Mouse (Mus musculus): ENCODE measurements around the gene Syngap1. TPM values are rescaled to one million over a fixed set of nuclear protein-coding genes. Genes with fewer than 3 reads are reported as not detected.

Syngap1 gene
- polyA plus RNA-seq, 1 experiment from 2014 or later: 0.21 TPM

- H3K27me3 ChIP-seq: no peaks in the 10 kb centered on the region
- H3K27ac ChIP-seq (replicated peaks): no peak overlapping the region
- peak overlapping the region; percentile 53 for H3K4me2 ChIP-seq
- peaks cover 20% of the 10 kb centered on the region for H3K4me1 ChIP-seq (replicated peaks)
- peak overlapping the region; percentile 21; the same call in 1 of the 2 replicates for H3K4me3 ChIP-seq (replicated peaks)
- H3K36me3 ChIP-seq (replicated peaks): no peaks in the 10 kb centered on the region
- no peaks in the 10 kb centered on the region for H3K9me3 ChIP-seq (replicated peaks)
- no peak overlapping the region for H3K9ac ChIP-seq
- WGBS (ENCODE audit: insufficient replicate concordance): 16% methylated on average over 14 of the region's 14 CpGs
- peak; percentile 62 for ATAC-seq (ENCODE audit: insufficient read depth)
These were observed 71.1 kb downstream of the Syngap1 start for GRCm38 (mm10) chr17:27011998-27012672.

- H3K9me3 ChIP-seq (replicated peaks): no peaks in the 10 kb centered on the region
- peak overlapping the region; percentile 53 for H3K4me2 ChIP-seq
- ATAC-seq (ENCODE audit: insufficient read depth): peak; percentile 42
- H3K27ac ChIP-seq (replicated peaks): no peak overlapping the region
- peaks cover 25% of the 10 kb centered on the region for H3K4me1 ChIP-seq (replicated peaks)
- 26% methylated on average over 6 of the region's 6 CpGs for WGBS (ENCODE audit: insufficient replicate concordance)
- H3K36me3 ChIP-seq (replicated peaks): no peaks in the 10 kb centered on the region
- H3K27me3 ChIP-seq: no peaks in the 10 kb centered on the region
- H3K9ac ChIP-seq: no peak overlapping the region
- no peak overlapping the region for H3K4me3 ChIP-seq (replicated peaks)
These were observed 71.9 kb downstream of the Syngap1 start for GRCm38 (mm10) chr17:27012909-27013308.

- Histone ChIP-seq H3K27me3 (no peaks in the 10 kb centered on the region), H3K4me1 (replicated peaks) (peaks cover 21% of the 10 kb centered on the region), H3K9ac (peak overlapping the region; percentile 60), H3K4me3 (replicated peaks) (peak overlapping the region; percentile 66), H3K27ac (replicated peaks) (0 out of 2 replicates have a peak overlapping the region, but pooled peaks have one; percentile 4), H3K4me2 (peak overlapping the region; percentile 81), H3K36me3 (replicated peaks) (peaks cover 32% of the 10 kb centered on the region), H3K9me3 (replicated peaks) (no peaks in the 10 kb centered on the region)
- peak; percentile 44 for ATAC-seq (ENCODE audit: insufficient read depth)
- WGBS (ENCODE audit: insufficient replicate concordance): 8% methylated on average over 34 of the region's 34 CpGs
These were observed 76.8 kb downstream of the Syngap1 start for GRCm38 (mm10) chr17:27017564-27018499.

- peaks cover 15% of the 10 kb centered on the region for H3K4me1 ChIP-seq (replicated peaks)
- ATAC-seq (ENCODE audit: insufficient read depth): no peak; the same call in 1 of the 2 replicates
- H3K9me3 ChIP-seq (replicated peaks): no peaks in the 10 kb centered on the region
- H3K36me3 ChIP-seq (replicated peaks): peaks cover 36% of the 10 kb centered on the region
- H3K4me2 ChIP-seq: peak overlapping the region; percentile 81
- peak overlapping the region; percentile 66 for H3K4me3 ChIP-seq (replicated peaks)
- H3K27me3 ChIP-seq: no peaks in the 10 kb centered on the region
- peak overlapping the region; percentile 60; the same call in 1 of the 2 replicates for H3K9ac ChIP-seq
- WGBS (ENCODE audit: insufficient replicate concordance): 49% methylated on average over 12 of the region's 12 CpGs
- H3K27ac ChIP-seq (replicated peaks): peak overlapping the region; percentile 4; the same call in 1 of the 2 replicates
These were observed 77.6 kb downstream of the Syngap1 start for GRCm38 (mm10) chr17:27018555-27019196.

GRCm38 (mm10) chr17:27021076-27021475 lies 80.0 kb downstream of the Syngap1 start:
- Histone ChIP-seq H3K4me3 (replicated peaks) (no peak overlapping the region), H3K4me2 (no peak overlapping the region), H3K36me3 (replicated peaks) (peaks cover 46% of the 10 kb centered on the region), H3K4me1 (replicated peaks) (peaks cover 21% of the 10 kb centered on the region), H3K27ac (replicated peaks) (no peak overlapping the region), H3K27me3 (no peaks in the 10 kb centered on the region), H3K9me3 (replicated peaks) (no peaks in the 10 kb centered on the region), H3K9ac (no peak overlapping the region)
- WGBS (ENCODE audit: insufficient replicate concordance): 78% methylated on average over 14 of the region's 14 CpGs
- no peak for ATAC-seq (ENCODE audit: insufficient read depth)

GRCm38 (mm10) chr17:27021736-27022135 lies 80.7 kb downstream of the Syngap1 start:
- Histone ChIP-seq H3K9me3 (replicated peaks) (no peaks in the 10 kb centered on the region), H3K27ac (replicated peaks) (no peak overlapping the region), H3K27me3 (no peaks in the 10 kb centered on the region), H3K4me3 (replicated peaks) (no peak overlapping the region), H3K4me2 (no peak overlapping the region), H3K4me1 (replicated peaks) (peaks cover 27% of the 10 kb centered on the region), H3K36me3 (replicated peaks) (peaks cover 46% of the 10 kb centered on the region), H3K9ac (no peak overlapping the region)
- WGBS (ENCODE audit: insufficient replicate concordance): 81% methylated on average over 9 of the region's 9 CpGs
- no peak for ATAC-seq (ENCODE audit: insufficient read depth)

Small RNA genes lying within 50 kb of the gene (microRNA-seq; reads per million reads assigned to microRNA genes)
- not detected for gene Gm27775
- not detected for gene Mir3083
- not detected for gene Mir6968

Other genes starting within 250 kb of the Syngap1 start
- gene Crebrf, start 225.6 kb upstream of the Syngap1 start, polyA plus RNA-seq (2015; fragmentation: Nextera tagmentation; extraction: Ambion mirVana): 4.2 and 4.7 TPM in 2 replicates
- 21.0 and 22.8 TPM in 2 replicates for gene Bnip1, start 160.2 kb upstream of the Syngap1 start, polyA plus RNA-seq (2015; fragmentation: Nextera tagmentation; extraction: Ambion mirVana)
- 0.29 TPM in 2 replicates for gene Nkx2-5, start 96.2 kb upstream of the Syngap1 start, polyA plus RNA-seq (2015; fragmentation: Nextera tagmentation; extraction: Ambion mirVana)
- gene Kifc5b, start 24.2 kb upstream of the Syngap1 start, polyA plus RNA-seq (2015; fragmentation: Nextera tagmentation; extraction: Ambion mirVana): 5.2 and 5.9 TPM in 2 replicates
- gene Phf1, start 8.2 kb upstream of the Syngap1 start, polyA plus RNA-seq (2015; fragmentation: Nextera tagmentation; extraction: Ambion mirVana): 1.8 and 2.6 TPM in 2 replicates
- 85.9 and 86.7 TPM in 2 replicates for gene Cuta, start 1.7 kb upstream of the Syngap1 start, polyA plus RNA-seq (2015; fragmentation: Nextera tagmentation; extraction: Ambion mirVana)
- 5.0 and 5.8 TPM in 2 replicates for gene Zbtb9, start 31.9 kb downstream of the Syngap1 start, polyA plus RNA-seq (2015; fragmentation: Nextera tagmentation; extraction: Ambion mirVana)
- 2.0 and 2.1 TPM in 2 replicates for gene Bak1, start 87.8 kb downstream of the Syngap1 start, polyA plus RNA-seq (2015; fragmentation: Nextera tagmentation; extraction: Ambion mirVana)
- gene Itpr3, start 116.1 kb downstream of the Syngap1 start, polyA plus RNA-seq (2015; fragmentation: Nextera tagmentation; extraction: Ambion mirVana): 0.67 and 0.89 TPM in 2 replicates
- gene Uqcc2, start 192.7 kb downstream of the Syngap1 start, polyA plus RNA-seq (2015; fragmentation: Nextera tagmentation; extraction: Ambion mirVana): 135 and 146 TPM in 2 replicates
- 0.18 and 0.22 TPM in 2 replicates for gene Ip6k3, start 226.5 kb downstream of the Syngap1 start, polyA plus RNA-seq (2015; fragmentation: Nextera tagmentation; extraction: Ambion mirVana)